ENCODE assay signal across 9 mouse cellular contexts in genomic region chr14:57161201-57161600, GRCm38 (mm10). TPM values are rescaled to one million over a fixed set of nuclear protein-coding genes. Genes with fewer than 3 reads are reported as not detected.
A peak's percentile ranks its signal among the peaks of the same experiment; 100 is the strongest.
DNase-seq lines count a peak whose midpoint lies in the region; ATAC-seq lines count a peak whose summit lies in the region.
"Had no signal": no experiment of that assay in that cellular context is flagged by ENCODE, and none has a peak within 500 bp of the region (broad histone marks: within the 10 kb centered on the region; RNA-seq: fewer than 3 reads in every experiment).

No protein-coding gene starts in this region.

- peak; percentile 84 for ATAC-seq in embryonic facial prominence, embryonic 14.5 days (ENCODE audit: low read depth)
- ATAC-seq in intestine, embryonic 14.5 days (replicated peaks; ENCODE audit: low FRiP score, low TSS enrichment, low read depth) = 0 out of 2 replicates have a peak, but pooled peaks have one; percentile 36
- no peak for ATAC-seq in forebrain, embryonic 12.5 days (ENCODE audit: low FRiP score)

- H3K4me2 ChIP-seq in embryonic facial prominence, embryonic 14.5 days (ENCODE audit: low read depth, low read length) = no peak overlapping the region
- H3K4me2 ChIP-seq in intestine, embryonic 14.5 days (ENCODE audit: low read length) = no peak overlapping the region
- H3K4me2 ChIP-seq in forebrain, embryonic 12.5 days = no peak overlapping the region

- WGBS in embryonic facial prominence, embryonic 14.5 days = 53% methylated on average over 4 of the region's 4 CpGs
- WGBS in embryonic facial prominence, embryonic 10.5 days = 82% methylated on average over 4 of the region's 4 CpGs
- 40% methylated on average over 4 of the region's 4 CpGs for WGBS in intestine, embryonic 14.5 days
- 78% methylated on average over 4 of the region's 4 CpGs for WGBS in forebrain, embryonic 12.5 days

- H3K4me1 ChIP-seq in embryonic facial prominence, embryonic 14.5 days (ENCODE audit: control insufficient read depth, insufficient read depth, low read length) = no peaks in the 10 kb centered on the region
- H3K4me1 ChIP-seq in embryonic facial prominence, embryonic 10.5 days = peaks cover 20% of the 10 kb centered on the region
- peaks cover 9% of the 10 kb centered on the region for H3K4me1 ChIP-seq in intestine, embryonic 14.5 days (replicated peaks; ENCODE audit: control insufficient read depth, insufficient read depth, low read length)
- no peaks in the 10 kb centered on the region for H3K4me1 ChIP-seq in forebrain, embryonic 12.5 days

- H3K9ac ChIP-seq in embryonic facial prominence, embryonic 14.5 days (ENCODE audit: low read depth, low read length) = no peak overlapping the region
- H3K9ac ChIP-seq in intestine, embryonic 14.5 days (ENCODE audit: low read length) = no peak overlapping the region
- no peak overlapping the region for H3K9ac ChIP-seq in forebrain, embryonic 12.5 days

- no peaks in the 10 kb centered on the region for H3K27me3 ChIP-seq in embryonic facial prominence, embryonic 14.5 days (replicated peaks; ENCODE audit: control insufficient read depth, insufficient read depth, low read length)
- H3K27me3 ChIP-seq in embryonic facial prominence, embryonic 10.5 days (replicated peaks; ENCODE audit: low read depth, poor library complexity, severe bottlenecking) = peaks cover 4% of the 10 kb centered on the region; the same call in 1 of the 2 replicates
- no peaks in the 10 kb centered on the region for H3K27me3 ChIP-seq in intestine, embryonic 14.5 days (replicated peaks; ENCODE audit: control insufficient read depth, insufficient read depth, low read length)
- H3K27me3 ChIP-seq in forebrain, embryonic 12.5 days = 0 out of 2 replicates have a peak, but pooled peaks cover 4% of the 10 kb centered on the region

- no peaks in the 10 kb centered on the region for H3K9me3 ChIP-seq in embryonic facial prominence, embryonic 14.5 days (ENCODE audit: control insufficient read depth, low read length)
- H3K9me3 ChIP-seq in embryonic facial prominence, embryonic 10.5 days = no peaks in the 10 kb centered on the region
- no peaks in the 10 kb centered on the region for H3K9me3 ChIP-seq in intestine, embryonic 14.5 days (ENCODE audit: control insufficient read depth, low read length)
- H3K9me3 ChIP-seq in forebrain, embryonic 12.5 days = no peaks in the 10 kb centered on the region

- 0 out of 2 replicates have a peak overlapping the region, but pooled peaks have one; percentile 24 for H3K27ac ChIP-seq in embryonic facial prominence, embryonic 14.5 days (replicated peaks; ENCODE audit: low read depth, low read length)
- H3K27ac ChIP-seq in embryonic facial prominence, embryonic 10.5 days (replicated peaks) = no peak overlapping the region
- no peak overlapping the region for H3K27ac ChIP-seq in intestine, embryonic 14.5 days (ENCODE audit: low read depth)
- H3K27ac ChIP-seq in forebrain, embryonic 12.5 days = no peak overlapping the region
- H3K27ac ChIP-seq: kidney, postnatal 0 days had no signal

- H3K36me3 ChIP-seq in embryonic facial prominence, embryonic 14.5 days (ENCODE audit: control insufficient read depth, insufficient read depth, low read length) = no peaks in the 10 kb centered on the region
- no peaks in the 10 kb centered on the region for H3K36me3 ChIP-seq in embryonic facial prominence, embryonic 10.5 days (replicated peaks)
- no peaks in the 10 kb centered on the region for H3K36me3 ChIP-seq in intestine, embryonic 14.5 days (ENCODE audit: control insufficient read depth, insufficient read depth, low read length)
- H3K36me3 ChIP-seq in forebrain, embryonic 12.5 days (replicated peaks) = no peaks in the 10 kb centered on the region

- no peak overlapping the region for H3K4me3 ChIP-seq in embryonic facial prominence, embryonic 14.5 days (ENCODE audit: low read depth, low read length)
- no peak overlapping the region for H3K4me3 ChIP-seq in embryonic facial prominence, embryonic 10.5 days
- no peak overlapping the region for H3K4me3 ChIP-seq in intestine, embryonic 14.5 days (ENCODE audit: low read depth, low read length)
- H3K4me3 ChIP-seq in forebrain, embryonic 12.5 days (replicated peaks) = no peak overlapping the region

- DNase-seq in embryonic facial prominence, embryonic 14.5 days (ENCODE audit: low spot score) = peak; percentile 59
- DNase-seq in embryonic facial prominence, embryonic 10.5 days (ENCODE audit: low spot score) = no peak
- peak; percentile 24 for DNase-seq in retina, postnatal 1 day
- DNase-seq in retina, embryonic 14.5 days (ENCODE audit: low spot score) = no peak
- DNase-seq in intestine, embryonic 14.5 days (ENCODE audit: low spot score) = no peak
- peak; percentile 65 to 66 for DNase-seq in right cerebral cortex, postnatal 10 days (ENCODE audit: low spot score in 2 of 2)
- DNase-seq in kidney, adult 9 months = no peak

RNA-seq across cellular contexts. Expression of gene Gjb6, which starts 27.8 kb away (rescaled TPM):
- polyA plus RNA-seq in embryonic facial prominence, embryonic 14.5 days (2014; fragmentation: Nextera tagmentation; extraction: Ambion mirVana) = 19.5 and 27.6 TPM in 2 replicates
- polyA plus RNA-seq in embryonic facial prominence, embryonic 10.5 days (2016; fragmentation: Nextera tagmentation; extraction: Ambion mirVana) = 1.1 and 3.5 TPM in 2 replicates
- polyA plus RNA-seq in intestine, embryonic 14.5 days (2014; fragmentation: Nextera tagmentation; extraction: Ambion mirVana) = not detected in 2 replicates
- polyA plus RNA-seq in forebrain, embryonic 12.5 days (2016; fragmentation: Nextera tagmentation; extraction: Ambion mirVana) = 3.2 and 3.7 TPM in 2 replicates

RNA-seq across cellular contexts. Expression of gene Gm4491, which starts 45.5 kb away (rescaled TPM):
- polyA plus RNA-seq in embryonic facial prominence, embryonic 14.5 days (2014; fragmentation: Nextera tagmentation; extraction: Ambion mirVana) = not detected in 2 replicates
- not detected in 2 replicates for polyA plus RNA-seq in embryonic facial prominence, embryonic 10.5 days (2016; fragmentation: Nextera tagmentation; extraction: Ambion mirVana)
- not detected in 2 replicates for polyA plus RNA-seq in intestine, embryonic 14.5 days (2014; fragmentation: Nextera tagmentation; extraction: Ambion mirVana)
- polyA plus RNA-seq in forebrain, embryonic 12.5 days (2016; fragmentation: Nextera tagmentation; extraction: Ambion mirVana) = not detected in 2 replicates
- polyA plus RNA-seq: kidney, postnatal 0 days had no signal

RNA-seq across cellular contexts. Expression of gene Gjb2, which starts 56.7 kb away (rescaled TPM):
- 30.5 and 47.2 TPM in 2 replicates for polyA plus RNA-seq in embryonic facial prominence, embryonic 14.5 days (2014; fragmentation: Nextera tagmentation; extraction: Ambion mirVana)
- 5.8 and 10.0 TPM in 2 replicates for polyA plus RNA-seq in embryonic facial prominence, embryonic 10.5 days (2016; fragmentation: Nextera tagmentation; extraction: Ambion mirVana)
- polyA plus RNA-seq in intestine, embryonic 14.5 days (2014; fragmentation: Nextera tagmentation; extraction: Ambion mirVana) = 2.2 and 3.7 TPM in 2 replicates
- 6.7 and 12.5 TPM in 2 replicates for polyA plus RNA-seq in forebrain, embryonic 12.5 days (2016; fragmentation: Nextera tagmentation; extraction: Ambion mirVana)

Comparison
In these comparisons a context has a peak if more than half of its experiments do, and no peak if none do; other contexts are left out.
1. DNase-seq: peak in embryonic facial prominence, embryonic 14.5 days (single experiment), retina, postnatal 1 day (single experiment) and right cerebral cortex, postnatal 10 days (2 of 2); none in embryonic facial prominence, embryonic 10.5 days (single experiment), retina, embryonic 14.5 days (single experiment), intestine, embryonic 14.5 days (single experiment) and kidney, adult 9 months (single experiment).